Mouse (Mus musculus) G1E (cell line): ENCODE data around the gene Epsti1.

ENCODE experiments used
- CTCF ChIP-seq: IDR thresholded peaks from 2 replicates; pipeline ENCODE4 v1.5.1; 2012; ENCODE audit warnings: low read depth, low read length, inconsistent platforms, mixed read lengths
- GATA1 ChIP-seq: IDR thresholded peaks from 2 replicates; pipeline ENCODE4 v1.6.1; 2012; ENCODE audit warnings: borderline replicate concordance, low read length, inconsistent platforms, mixed read lengths
- GATA2 ChIP-seq: IDR thresholded peaks from 2 replicates; pipeline ENCODE4 v1.6.1; 2012; ENCODE audit warnings: low read depth, low read length, inconsistent platforms, borderline replicate concordance

DNA sequence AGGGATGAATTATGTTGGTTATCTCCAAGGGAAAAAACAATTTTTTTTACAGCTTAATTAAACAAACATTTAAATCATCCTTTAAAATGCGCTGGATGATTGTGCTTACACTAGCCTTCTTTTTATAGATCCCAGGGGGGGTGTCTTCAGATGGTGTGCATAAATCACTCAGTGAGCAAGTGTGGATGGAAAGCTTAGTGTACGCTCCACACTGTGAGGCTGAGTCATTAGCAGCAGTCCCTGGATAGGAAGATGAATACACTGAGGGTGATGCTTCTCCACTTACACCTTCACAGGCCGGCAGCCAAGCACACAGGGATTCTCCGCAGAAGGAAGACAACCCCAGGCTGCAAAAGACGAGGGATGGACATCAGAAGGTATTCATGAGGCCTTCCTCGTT is 70.2 kb downstream of the Epsti1 start:
- TF ChIP-seq CTCF (no peak), GATA1 (no peak), GATA2 (no peak)
